Mouse (Mus musculus) limb, embryonic 14.5 days (tissue): ENCODE data around the gene 1700037C18Rik. TPM values are rescaled to one million over a fixed set of nuclear protein-coding genes. Genes with fewer than 3 reads are reported as not detected.

Experiments
- ATAC-seq: fragments of 200-750 bp; cut with Nextera tagmentation; 2 replicates; pipeline ENCODE4 v1.8.0; 2017; ENCODE audit warnings: low read depth, moderate number of reproducible peaks, moderate TSS enrichment; ENCODE audit not compliant: low FRiP score
- DNase-seq: peaks from one replicate; pipeline ENCODE4 v3.0.0-alpha.2; 2015; ENCODE audit warnings: low spot score
- H3K27ac ChIP-seq: fragments of 300-500 bp; sonication (generic); replicated peaks from 2 replicates; pipeline ENCODE4 v1.5.1; 2014; ENCODE audit warnings: low read depth, mild to moderate bottlenecking, low read length, moderate library complexity, mixed read lengths
- H3K27me3 ChIP-seq: fragments of 300-500 bp; sonication (generic); 2 replicates; pipeline ENCODE4 v1.6.1; 2014; ENCODE audit warnings: low read length, mixed read lengths; ENCODE audit not compliant: control insufficient read depth, insufficient read depth
- H3K36me3 ChIP-seq: fragments of 300-500 bp; sonication (generic); 2 replicates; pipeline ENCODE4 v1.6.1; 2014; ENCODE audit warnings: mild to moderate bottlenecking, low read length, moderate library complexity, mixed read lengths; ENCODE audit not compliant: control insufficient read depth, insufficient read depth
- H3K4me1 ChIP-seq: fragments of 300-500 bp; sonication (generic); 2 replicates; pipeline ENCODE4 v1.6.1; 2014; ENCODE audit warnings: antibody characterized with exemption, low read length, mixed read lengths; ENCODE audit not compliant: control insufficient read depth, insufficient read depth
- H3K4me2 ChIP-seq: fragments of 300-500 bp; sonication (generic); replicated peaks from 2 replicates; pipeline ENCODE4 v1.6.1; 2014; ENCODE audit warnings: low read depth, mild to moderate bottlenecking, low read length, moderate library complexity; ENCODE audit not compliant: severe bottlenecking
- H3K4me3 ChIP-seq: fragments of 300-500 bp; sonication (generic); replicated peaks from 2 replicates; pipeline ENCODE4 v1.5.1; 2014; ENCODE audit warnings: low read length
- H3K9ac ChIP-seq: fragments of 300-500 bp; sonication (generic); 2 replicates; pipeline ENCODE4 v1.6.1; 2014; ENCODE audit warnings: mild to moderate bottlenecking, low read depth, low read length, moderate library complexity; ENCODE audit not compliant: severe bottlenecking
- H3K9me3 ChIP-seq: fragments of 300-500 bp; sonication (generic); 2 replicates; pipeline ENCODE4 v1.6.1; 2016; ENCODE audit warnings: low read length; ENCODE audit not compliant: control insufficient read depth
- POLR2A ChIP-seq: fragments of 200-500 bp; IDR thresholded peaks from 2 replicates; pipeline ENCODE4 v1.8.0; 2012; ENCODE audit warnings: inconsistent platforms, mild to moderate bottlenecking, moderate library complexity, borderline replicate concordance; ENCODE audit not compliant: insufficient read depth, insufficient read length; ENCODE audit errors: extremely low read depth
- WGBS: fragments of 180-500 bp; shearing (Covaris S2); extraction: QIAGEN DNeasy Blood & Tissue Kit; methylation state at CpG from one replicate; pipeline ENCODE4 v1.1.7; 2014; 5-methylcytosine and 5-hydroxymethylcytosine counted together
- polyA plus RNA-seq, 2 experiments: library from polyadenylated mRNA; depleted of rRNA in 1 of 2; stranded (reverse) in 1 of 2; unstranded in 1 of 2; fragments of >200 nt; fragmentation: Nextera tagmentation in 1 of 2; extraction: Ambion mirVana in 1 of 2; gene quantifications; 2 replicates each; pipeline versions ENCODE4 v1.2.1 to v1.2.3; 2012 to 2014

The 1700037C18Rik gene
- polyA plus RNA-seq, 2 experiments, result 4.9 to 6.8 TPM

DNA sequence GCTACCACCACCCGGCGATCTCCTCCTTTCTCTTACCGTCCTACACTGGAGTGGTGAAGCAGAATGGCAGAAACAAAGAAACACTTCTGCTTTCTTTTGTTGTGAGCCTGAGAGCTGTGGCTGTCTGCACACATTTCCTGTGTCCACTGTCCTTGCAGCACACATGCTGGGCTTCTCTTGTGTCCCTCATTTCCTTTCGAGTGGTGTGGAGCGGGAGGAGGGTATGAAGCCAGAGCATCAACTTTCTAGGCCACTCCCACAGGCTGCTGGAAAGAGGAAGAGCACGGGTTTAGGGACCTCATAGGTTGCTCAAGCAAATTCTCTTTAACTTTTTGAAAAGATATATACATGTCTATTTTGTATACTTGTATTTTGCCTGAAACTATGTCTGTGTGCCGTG, 20.7 kb upstream of the 1700037C18Rik start:
- H3K4me2 ChIP-seq, result no peak overlapping the region

DNA sequence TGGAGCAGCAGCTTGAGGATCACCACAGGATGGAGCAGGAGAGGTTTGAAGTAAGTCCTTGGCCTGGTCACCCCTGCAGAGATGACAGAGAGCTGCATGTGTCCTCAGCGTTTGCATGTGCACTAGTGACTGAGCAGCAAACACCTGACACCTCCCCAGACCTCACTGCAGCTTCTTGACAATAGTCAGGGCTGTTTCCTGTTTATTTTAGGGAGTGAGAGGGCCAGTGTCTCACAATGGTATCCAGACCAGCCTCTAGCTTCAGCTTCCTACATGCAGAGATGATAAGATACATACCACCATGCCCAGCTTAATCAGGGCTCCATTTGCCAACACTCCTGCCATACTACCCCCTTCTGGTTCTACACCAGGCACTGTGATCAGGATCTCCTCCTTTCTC, 20.1 kb upstream of the 1700037C18Rik start:
- ATAC-seq (no peak), DNase-seq (no peak)
- H3K4me3 ChIP-seq, result no peak overlapping the region
- H3K9me3 ChIP-seq, result no peaks in the 10 kb centered on the region
- no peak overlapping the region for H3K9ac ChIP-seq
- 69% methylated on average over 1 of the region's 1 CpGs for WGBS
- H3K36me3 ChIP-seq, result peaks cover 51% of the 10 kb centered on the region
- TF ChIP-seq POLR2A, result no peak
- no peaks in the 10 kb centered on the region; the same call in 1 of the 2 replicates for H3K4me1 ChIP-seq
- H3K27ac ChIP-seq, result no peak overlapping the region
- no peaks in the 10 kb centered on the region for H3K27me3 ChIP-seq
- H3K4me2 ChIP-seq, result no peak overlapping the region

More for the DNA sequence above, 20.7 kb upstream of the 1700037C18Rik start:
- DNase-seq (no peak), ATAC-seq (no peak)
- H3K27ac ChIP-seq, result no peak overlapping the region
- WGBS, result 85% methylated on average over 7 of the region's 7 CpGs
- H3K9ac ChIP-seq, result no peak overlapping the region
- H3K9me3 ChIP-seq, result no peaks in the 10 kb centered on the region
- H3K4me3 ChIP-seq, result no peak overlapping the region
- H3K27me3 ChIP-seq, result no peaks in the 10 kb centered on the region
- no peaks in the 10 kb centered on the region; the same call in 1 of the 2 replicates for H3K4me1 ChIP-seq
- peaks cover 57% of the 10 kb centered on the region for H3K36me3 ChIP-seq
- no peak for TF ChIP-seq POLR2A

DNA sequence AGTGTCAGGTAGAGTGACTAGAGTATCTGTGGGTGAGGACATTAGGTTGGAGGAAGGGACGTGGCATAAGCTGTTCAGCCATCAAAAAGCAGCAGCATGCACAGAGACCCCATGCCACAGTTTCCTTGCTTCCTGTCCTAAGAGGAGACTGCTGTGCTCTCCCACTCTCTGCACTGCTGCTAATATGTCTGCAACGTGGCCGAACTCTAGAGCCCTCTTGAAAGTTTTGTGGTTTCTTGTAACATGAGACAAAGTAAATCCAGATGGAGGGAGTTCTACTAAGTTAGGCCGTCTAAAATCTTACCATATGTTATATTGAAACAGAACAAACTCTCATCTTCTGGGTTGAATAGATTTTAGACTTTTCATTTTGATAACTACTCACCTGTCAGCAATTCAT, 15.5 kb upstream of the 1700037C18Rik start:
- TF ChIP-seq POLR2A, result no peak
- no peaks in the 10 kb centered on the region; the same call in 1 of the 2 replicates for H3K4me1 ChIP-seq
- H3K36me3 ChIP-seq, result peaks cover 54% of the 10 kb centered on the region
- ATAC-seq, result peak; percentile 86
- H3K4me3 ChIP-seq, result no peak overlapping the region
- H3K9me3 ChIP-seq, result no peaks in the 10 kb centered on the region
- DNase-seq, result peak; percentile 81
- no peaks in the 10 kb centered on the region for H3K27me3 ChIP-seq
- H3K9ac ChIP-seq, result no peak overlapping the region
- H3K4me2 ChIP-seq, result no peak overlapping the region
- WGBS, result 17% methylated on average over 4 of the region's 4 CpGs
- H3K27ac ChIP-seq, result peak overlapping the region; percentile 83

GRCm38 (mm10) chr16:3923515-3923914, 15.0 kb upstream of the 1700037C18Rik start:
- Histone ChIP-seq H3K4me1 (no peaks in the 10 kb centered on the region; the same call in 1 of the 2 replicates), H3K27me3 (no peaks in the 10 kb centered on the region), H3K36me3 (peaks cover 52% of the 10 kb centered on the region), H3K9me3 (no peaks in the 10 kb centered on the region), H3K4me2 (no peak overlapping the region), H3K9ac (no peak overlapping the region), H3K4me3 (no peak overlapping the region), H3K27ac (peak overlapping the region; percentile 83)
- ATAC-seq (no peak), DNase-seq (no peak)
- no peak for TF ChIP-seq POLR2A
- WGBS, result 80% methylated on average over 3 of the region's 3 CpGs

GRCm38 (mm10) chr16:3920756-3921155, 12.3 kb upstream of the 1700037C18Rik start:
- peaks cover 62% of the 10 kb centered on the region for H3K36me3 ChIP-seq
- H3K4me1 ChIP-seq, result no peaks in the 10 kb centered on the region; the same call in 1 of the 2 replicates
- no peak for DNase-seq
- H3K27me3 ChIP-seq, result no peaks in the 10 kb centered on the region
- no peak overlapping the region for H3K4me2 ChIP-seq
- whole genome bisulfite sequencing, result 92% methylated on average over 2 of the region's 2 CpGs
- no peaks in the 10 kb centered on the region for H3K9me3 ChIP-seq
- no peak overlapping the region for H3K4me3 ChIP-seq
- no peak overlapping the region for H3K27ac ChIP-seq
- no peak for TF ChIP-seq POLR2A
- ATAC-seq, result no peak
- H3K9ac ChIP-seq, result no peak overlapping the region
